Comparison of ENCODE assay signal across 16 mouse cellular contexts in genomic region chr2:24750051-24750450, GRCm38 (mm10). TPM values are rescaled to one million over a fixed set of nuclear protein-coding genes. Genes with fewer than 3 reads are reported as not detected.
A peak's percentile ranks its signal among the peaks of the same experiment; 100 is the strongest.
DNase-seq lines count a peak whose midpoint lies in the region; ATAC-seq lines count a peak whose summit lies in the region.
"Had no signal": no experiment of that assay in that cellular context is flagged by ENCODE, and none has a peak within 500 bp of the region (broad histone marks: within the 10 kb centered on the region; RNA-seq: fewer than 3 reads in every experiment).

No protein-coding gene starts in this region.

- peak; percentile 50 for DNase-seq in induced T-regulatory cell, adult 2 months (ENCODE audit: low read depth)
- peak; percentile 62 for DNase-seq in thymus, postnatal 0 days (ENCODE audit: low spot score)
- peak; percentile 32 for DNase-seq in thymus, postnatal 4 days
- DNase-seq in adipocyte (ENCODE audit: low spot score) = no peak
- DNase-seq in left cerebral cortex, adult 9 months (ENCODE audit: low spot score in 2 of 2) = no peak
- DNase-seq in cerebellum, adult 11 months = no peak
- DNase-seq: adrenal gland, postnatal 10 days; cerebellum, adult 18-20 months; cerebellum, adult 9-11 months; cerebellum, postnatal 36 days; gastrocnemius, postnatal 10 days; heart, adult 2 months had no signal

- ATAC-seq in CD4-positive, CD25-positive, alpha-beta regulatory T cell, adult 4 months = peak; percentile 49
- ATAC-seq: forebrain, embryonic 16.5 days; inflammation-experienced regulatory T-cells, adult 6 months; Patski had no signal

RNA-seq across cellular contexts. Expression of gene Cacna1b, which starts 12.9 kb away (rescaled TPM):
- polyA plus RNA-seq in CD4-positive, CD25-positive, alpha-beta regulatory T cell, adult 4 months (2017; shearing (Covaris generic)) = under 1 TPM; 0.06 to 0.22 TPM
- 0.46 and 0.48 TPM in 2 replicates for polyA plus RNA-seq in thymus, postnatal 0 days (2015; fragmentation: Nextera tagmentation; extraction: Ambion mirVana)

Comparison
In these comparisons a context has a peak if more than half of its experiments do, and no peak if none do; other contexts are left out.
1. DNase-seq: peak in induced T-regulatory cell, adult 2 months (single experiment), thymus, postnatal 0 days (single experiment) and thymus, postnatal 4 days (single experiment); none in adipocyte (single experiment), left cerebral cortex, adult 9 months (0 of 2) and cerebellum, adult 11 months (single experiment).